Mouse (Mus musculus) left cerebral cortex, adult 18-20 months (tissue): ENCODE results near the gene Ppp6r3. TPM values are rescaled to one million over a fixed set of nuclear protein-coding genes. Genes with fewer than 3 reads are reported as not detected.
"Not testable (repeated sequence)": the region's sequence is repeated elsewhere in the genome, so short reads cannot be mapped to it uniquely, and the experiment has no call there.

Source experiments
- DNase-seq, 2 experiments: peaks; one replicate each; pipeline ENCODE4 v3.0.0; 2021 to 2022; ENCODE audit warnings: low spot score in 2 of 2, mixed read lengths in 1 of 2
- total RNA-seq, 2 experiments: library from RNA; stranded (reverse); gene quantifications; 2 replicates each; pipeline ENCODE4 v1.2.3; 2021

Ppp6r3 gene
- total RNA-seq, 2 experiments from 2014 or later: 75.9 to 80.3 TPM

GRCm38 (mm10) chr19:3576451-3577264 lies 1.1 kb upstream of the Ppp6r3 start:
- no peak for DNase-seq

DNA sequence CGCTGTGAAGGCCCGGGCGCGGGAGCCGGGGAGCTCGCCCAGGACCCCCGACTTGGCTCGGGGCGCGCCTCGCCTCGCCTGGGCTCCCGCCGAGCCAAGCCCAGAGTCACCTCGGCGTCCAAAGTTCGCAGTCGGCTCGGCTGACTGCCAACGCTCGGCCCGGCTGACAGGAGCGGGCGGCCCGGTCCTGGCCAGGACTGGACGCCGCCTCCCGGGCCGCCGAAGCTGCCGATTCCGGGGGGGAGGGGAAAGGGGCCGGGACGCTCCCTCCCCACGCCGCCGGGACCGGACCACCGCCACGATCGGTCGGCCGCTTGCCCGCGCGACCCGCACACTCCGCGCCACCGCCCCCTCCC lies 295 bp downstream of the Ppp6r3 start:
- no peak for DNase-seq

GRCm38 (mm10) chr19:3574593-3575094 lies 905 bp downstream of the Ppp6r3 start:
- DNase-seq: no peak

DNA sequence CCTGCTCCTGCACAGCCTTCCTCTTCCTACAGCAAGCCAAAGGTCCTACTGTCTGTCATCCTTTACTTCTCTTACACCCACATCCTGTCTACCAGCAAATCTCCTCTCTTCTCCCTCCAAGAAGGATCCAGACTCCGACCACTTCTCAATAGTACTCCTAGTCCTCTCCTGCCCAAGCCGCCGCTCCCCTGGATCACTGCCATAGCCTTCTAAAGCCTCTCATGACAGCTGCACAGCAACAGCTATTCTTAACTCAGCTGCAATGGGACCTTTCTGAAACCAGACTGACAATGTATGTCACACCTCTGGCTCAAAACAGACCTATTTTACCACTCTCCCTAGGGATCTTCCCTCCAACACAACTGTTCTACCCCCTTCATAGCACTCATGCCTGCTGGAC lies 11.2 kb downstream of the Ppp6r3 start:
- no peak for DNase-seq

DNA sequence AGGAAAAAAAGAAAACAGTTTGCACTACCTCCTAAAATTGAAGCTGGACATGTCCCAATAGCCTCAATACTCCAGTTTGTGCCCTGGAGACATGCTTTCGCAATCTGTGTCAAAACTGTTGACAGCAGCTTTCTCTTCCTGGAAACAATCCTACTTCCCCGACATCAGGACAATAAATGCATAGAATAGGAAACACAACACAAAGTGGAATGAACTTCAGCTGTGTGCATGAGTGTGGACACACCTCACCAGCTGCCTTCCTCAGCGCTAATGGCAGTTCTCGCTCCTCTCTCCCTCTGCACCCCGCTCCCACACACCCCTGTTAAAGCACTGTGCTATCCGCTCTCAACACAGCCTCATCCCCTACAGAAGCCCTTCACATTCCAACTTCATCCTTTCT lies 12.8 kb downstream of the Ppp6r3 start:
- DNase-seq: no peak

DNA sequence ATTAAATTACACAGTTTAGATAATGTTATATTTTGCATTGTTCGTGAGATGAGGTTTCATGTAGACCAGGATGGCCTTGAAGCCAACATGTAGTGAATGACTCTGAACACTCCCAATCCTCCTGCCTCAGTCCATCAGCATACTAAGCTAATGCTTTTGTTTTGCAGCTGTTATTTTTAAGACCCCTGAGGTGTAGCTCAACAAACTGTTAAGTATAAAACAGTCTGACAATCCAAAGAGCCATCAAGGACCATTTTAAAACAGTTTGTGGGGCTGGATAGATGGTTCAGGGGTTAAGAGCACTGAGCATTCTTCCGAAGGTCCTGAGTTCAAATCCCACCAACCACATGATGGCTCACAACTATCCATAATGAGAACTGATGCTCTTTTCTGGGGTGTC lies 13.3 kb downstream of the Ppp6r3 start:
- DNase-seq: no peak

DNA sequence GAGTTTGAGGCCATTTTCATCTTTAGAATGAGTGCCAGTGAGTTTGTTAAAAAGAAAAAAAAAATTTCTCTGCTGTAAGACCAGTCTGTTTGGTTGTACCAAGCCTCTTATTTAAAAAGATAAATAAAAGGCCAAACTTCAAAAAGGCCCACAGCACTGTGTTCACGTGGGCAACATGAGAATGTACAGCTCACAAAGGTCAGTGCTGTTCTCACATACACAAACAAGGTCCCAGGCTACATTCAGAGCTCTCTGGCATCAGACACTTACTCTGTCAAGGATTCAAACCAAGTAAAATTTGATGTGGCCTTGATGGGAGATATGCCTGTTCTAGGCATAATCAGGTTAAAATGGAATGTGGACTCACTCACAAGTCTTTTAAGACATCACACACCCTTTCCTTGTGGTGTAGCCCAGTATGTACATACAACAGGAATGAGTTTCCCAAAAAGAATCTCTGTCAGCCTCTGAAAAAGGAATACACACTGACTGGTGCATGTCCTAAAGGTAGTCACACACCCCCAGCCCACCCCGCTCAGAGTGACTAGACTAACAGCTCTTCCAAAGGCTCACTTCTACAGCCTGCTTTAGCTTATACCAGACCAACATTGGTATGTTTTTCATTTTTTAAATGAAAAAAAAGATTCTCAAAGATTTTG lies 19.3 kb downstream of the Ppp6r3 start:
- DNase-seq: no peak

GRCm38 (mm10) chr19:3554785-3555184 lies 20.8 kb downstream of the Ppp6r3 start:
- DNase-seq: no peak

DNA sequence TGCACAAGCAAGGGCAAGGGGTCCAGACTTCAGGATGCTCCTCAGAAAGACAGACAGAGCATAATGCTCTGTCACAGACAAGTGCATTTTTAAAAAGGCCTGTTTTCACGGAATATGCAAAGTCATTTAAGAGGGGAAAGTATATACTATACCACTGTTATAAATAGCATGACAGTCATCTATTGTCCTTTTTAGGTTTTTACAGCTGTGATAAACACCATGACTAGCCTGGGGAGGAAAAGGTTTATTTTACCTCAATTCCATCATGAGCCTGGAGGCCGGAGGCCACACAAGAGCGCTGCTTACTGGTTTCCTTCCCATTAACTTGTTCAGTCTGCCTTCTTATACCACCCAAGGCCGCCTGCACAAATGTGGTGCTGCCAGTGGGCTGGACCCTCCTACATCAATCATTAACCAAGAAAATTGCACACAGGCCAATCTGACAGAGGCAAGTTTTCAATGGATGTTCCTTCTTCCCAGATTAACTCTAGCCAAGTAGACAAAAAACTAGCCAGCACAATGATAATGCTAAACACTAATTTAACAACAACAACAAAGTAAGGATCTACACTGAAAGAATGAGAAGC lies 23.9 kb downstream of the Ppp6r3 start:
- DNase-seq: no peak

- no peak for DNase-seq
Measured at GRCm38 (mm10) chr19:3550101-3550500, 25.4 kb downstream of the Ppp6r3 start.

DNA sequence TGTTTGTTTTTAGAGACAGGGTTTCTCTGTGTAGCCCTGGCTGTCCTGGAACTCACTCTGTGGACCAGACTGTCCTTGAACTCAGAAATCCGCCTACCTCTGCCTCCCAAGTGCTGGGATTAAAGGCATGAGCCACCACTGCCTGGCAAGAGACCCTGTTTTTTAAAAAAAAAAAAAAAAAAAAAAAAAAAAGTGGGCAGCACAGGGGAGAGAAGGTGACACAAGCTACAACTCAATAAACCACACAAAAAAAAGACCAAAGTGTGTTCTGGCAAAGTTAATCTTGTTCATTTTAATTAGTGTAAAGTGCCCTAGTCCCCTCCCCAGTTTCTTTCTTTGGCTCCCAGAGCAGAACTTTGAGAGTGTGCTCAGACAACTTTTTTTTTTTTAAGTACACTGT lies 26.3 kb downstream of the Ppp6r3 start:
- DNase-seq: no peak

- no peak for DNase-seq
Measured at GRCm38 (mm10) chr19:3548311-3548710, 27.2 kb downstream of the Ppp6r3 start.

DNA sequence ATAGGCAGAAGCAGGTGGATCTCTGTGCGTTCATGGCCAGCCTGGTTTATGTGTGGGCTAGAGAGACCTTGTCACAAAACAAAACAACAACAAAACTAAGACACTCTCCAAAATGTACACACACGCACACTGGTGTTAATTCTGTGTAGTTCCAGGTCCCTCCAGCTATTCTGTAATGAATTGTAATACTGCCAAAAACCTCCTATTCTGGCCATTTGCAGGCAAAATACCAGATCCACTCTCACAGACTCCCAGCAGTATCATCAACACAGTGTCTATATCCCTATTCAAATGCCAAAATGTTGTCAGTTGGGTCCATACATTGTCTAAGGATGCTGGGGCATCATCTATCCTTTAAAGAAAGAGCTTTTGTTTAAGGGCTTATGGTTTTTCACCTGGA lies 30.6 kb downstream of the Ppp6r3 start:
- no peak for DNase-seq

- no peak for DNase-seq
Measured at GRCm38 (mm10) chr19:3542591-3542990, 33.0 kb downstream of the Ppp6r3 start.

- no peak for DNase-seq
Measured at GRCm38 (mm10) chr19:3540997-3541396, 34.6 kb downstream of the Ppp6r3 start.

DNA sequence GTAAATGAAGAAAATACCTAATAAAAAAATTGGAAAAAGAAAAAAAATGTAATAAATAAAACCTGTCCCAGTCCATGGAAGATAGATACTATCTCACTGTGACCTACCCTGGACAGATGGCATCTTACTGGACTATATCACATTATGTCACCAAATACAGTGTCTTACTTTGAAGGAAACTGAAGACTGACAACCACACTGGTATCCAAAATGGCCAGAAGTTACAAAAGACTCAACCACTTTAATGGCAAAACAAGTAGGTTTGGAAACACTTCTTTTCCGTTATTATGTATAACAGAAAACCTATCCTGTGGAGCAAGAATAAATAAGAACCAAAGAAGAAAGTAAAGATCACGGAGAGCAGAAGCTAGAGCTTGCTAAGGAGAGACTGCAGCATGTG lies 35.3 kb downstream of the Ppp6r3 start:
- DNase-seq: no peak

- no peak for DNase-seq
Measured at GRCm38 (mm10) chr19:3539456-3539855, 36.1 kb downstream of the Ppp6r3 start.

- no peak for DNase-seq
Measured at GRCm38 (mm10) chr19:3537658-3538057, 37.9 kb downstream of the Ppp6r3 start.

DNA sequence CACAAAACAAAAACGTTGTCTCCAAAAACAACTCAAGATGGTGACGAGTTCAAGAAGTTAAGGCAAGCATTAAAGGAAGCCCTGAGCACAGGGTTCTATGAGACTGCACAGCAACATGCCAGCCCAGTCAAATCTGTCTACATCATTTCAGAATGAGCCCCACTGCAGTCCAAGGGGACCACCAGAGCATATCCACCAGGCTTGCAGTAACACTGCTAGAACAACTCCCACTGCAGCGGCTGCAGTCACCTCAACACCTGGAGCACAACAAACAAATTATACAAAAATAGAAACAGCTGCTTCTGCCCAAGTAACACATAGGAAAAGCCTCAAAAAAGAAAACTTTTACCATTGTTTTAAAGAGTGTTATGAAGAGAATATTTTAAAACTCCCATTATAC lies 40.6 kb downstream of the Ppp6r3 start:
- no peak for DNase-seq

GRCm38 (mm10) chr19:3533266-3533966 lies 42.1 kb downstream of the Ppp6r3 start:
- DNase-seq: not testable (repeated sequence)

GRCm38 (mm10) chr19:3532717-3533260 lies 42.8 kb downstream of the Ppp6r3 start:
- DNase-seq: no peak
